Mouse (Mus musculus) hindbrain, embryonic 11.5 days (tissue): ENCODE results near the gene Gm11554. TPM values are rescaled to one million over a fixed set of nuclear protein-coding genes. Genes with fewer than 3 reads are reported as not detected.
"Not testable (repeated sequence)": the region's sequence is repeated elsewhere in the genome, so short reads cannot be mapped to it uniquely, and the experiment has no call there.

Experiments
- ATAC-seq: fragments of 200-750 bp; cut with Nextera tagmentation; 2 replicates; pipeline ENCODE4 v1.8.0; 2017; ENCODE audit warnings: mild to moderate bottlenecking, moderate TSS enrichment, moderate library complexity; ENCODE audit not compliant: low FRiP score
- DNase-seq: peaks from one replicate; pipeline ENCODE4 v3.0.0-alpha.2; 2015; ENCODE audit warnings: low spot score
- H3K27ac ChIP-seq: fragments of 300-500 bp; sonication (generic); 2 replicates; pipeline ENCODE4 v1.5.1; 2014; ENCODE audit warnings: mild to moderate bottlenecking, low read depth, low read length
- H3K27me3 ChIP-seq: fragments of 300-500 bp; sonication (generic); 2 replicates; pipeline ENCODE4 v1.6.1; 2014; ENCODE audit warnings: mild to moderate bottlenecking, low read length, moderate library complexity, mixed read lengths; ENCODE audit not compliant: control insufficient read depth, insufficient read depth
- H3K36me3 ChIP-seq: fragments of 300-500 bp; sonication (generic); 2 replicates; pipeline ENCODE4 v1.6.1; 2014; ENCODE audit warnings: mild to moderate bottlenecking, low read length, moderate library complexity, mixed read lengths; ENCODE audit not compliant: control insufficient read depth, insufficient read depth
- H3K4me1 ChIP-seq: fragments of 300-500 bp; sonication (generic); replicated peaks from 2 replicates; pipeline ENCODE4 v1.6.1; 2014; ENCODE audit warnings: low read length, mixed read lengths; ENCODE audit not compliant: control insufficient read depth, insufficient read depth
- H3K4me2 ChIP-seq: fragments of 300-500 bp; sonication (generic); replicated peaks from 2 replicates; pipeline ENCODE4 v1.6.1; 2014; ENCODE audit warnings: mild to moderate bottlenecking, low read depth, low read length
- H3K4me3 ChIP-seq: fragments of 300-500 bp; sonication (generic); 2 replicates; pipeline ENCODE4 v1.5.1; 2014; ENCODE audit warnings: low read depth, low read length
- H3K9ac ChIP-seq: fragments of 300-500 bp; sonication (generic); 2 replicates; pipeline ENCODE4 v1.6.1; 2014; ENCODE audit warnings: low read depth, low read length
- H3K9me3 ChIP-seq: fragments of 300-500 bp; sonication (generic); 2 replicates; pipeline ENCODE4 v1.6.1; 2016; ENCODE audit warnings: low read length; ENCODE audit not compliant: control insufficient read depth
- WGBS: fragments of 180-500 bp; shearing (Covaris S2); extraction: QIAGEN DNeasy Blood & Tissue Kit; methylation state at CpG from one replicate; pipeline ENCODE4 v1.1.7; 2014; 5-methylcytosine and 5-hydroxymethylcytosine counted together
- polyA plus RNA-seq: library from polyadenylated mRNA; unstranded; fragments of >200 nt; fragmentation: Nextera tagmentation; extraction: Ambion mirVana; gene quantifications from 2 replicates; pipeline ENCODE4 v1.2.1, GENCODE M21; 2014

Gene Gm11554
- not detected in 2 replicates for polyA plus RNA-seq

- not testable (repeated sequence) for ATAC-seq, H3K27ac ChIP-seq, H3K36me3 ChIP-seq, H3K27me3 ChIP-seq, H3K4me3 ChIP-seq, H3K9me3 ChIP-seq, H3K4me1 ChIP-seq, H3K4me2 ChIP-seq, DNase-seq, H3K9ac ChIP-seq
- no CpG with 5 or more reads among the region's 1 CpGs for WGBS
These were observed at the start of gene Gm11554 for GRCm38 (mm10) chr11:99804346-99804745. Gene Gm11554, minus strand, starts transcription at chr11:99804446.

GRCm38 (mm10) chr11:99851508-99851907 lies 47.3 kb upstream of the Gm11554 start, which contains the start of gene Krtap4-16:
Gene Krtap4-16, minus strand, starts transcription at chr11:99851608.
- no peaks in the 10 kb centered on the region for H3K27me3 ChIP-seq
- H3K27ac ChIP-seq, result no peak within 1 kb of the TSS
- no peak within 1 kb of the TSS for H3K9ac ChIP-seq
- H3K4me2 ChIP-seq, result no peak within 1 kb of the TSS
- DNase-seq (no peak), ATAC-seq (no peak)
- H3K4me1 ChIP-seq, result no peaks in the 10 kb centered on the region
- H3K4me3 ChIP-seq, result no peak within 1 kb of the TSS
- no peaks in the 10 kb centered on the region for H3K9me3 ChIP-seq
- H3K36me3 ChIP-seq, result no peaks in the 10 kb centered on the region

- Histone ChIP-seq H3K4me3 (no peak overlapping the region), H3K27me3 (no peaks in the 10 kb centered on the region), H3K9ac (no peak overlapping the region), H3K4me1 (no peaks in the 10 kb centered on the region), H3K36me3 (no peaks in the 10 kb centered on the region), H3K9me3 (no peaks in the 10 kb centered on the region), H3K27ac (no peak overlapping the region), H3K4me2 (no peak overlapping the region)
- 86% methylated on average over 2 of the region's 2 CpGs for WGBS
- no peak for DNase-seq
- ATAC-seq, result no peak
These were observed 42.5 kb upstream of the Gm11554 start for GRCm38 (mm10) chr11:99846746-99847145.

- H3K36me3 ChIP-seq, result no peaks in the 10 kb centered on the region
- 82% methylated on average over 1 of the region's 1 CpGs for WGBS
- no peak for DNase-seq
- no peaks in the 10 kb centered on the region for H3K9me3 ChIP-seq
- H3K4me3 ChIP-seq, result no peak overlapping the region
- H3K27ac ChIP-seq, result no peak overlapping the region
- no peak for ATAC-seq
- no peak overlapping the region for H3K9ac ChIP-seq
- no peak overlapping the region for H3K4me2 ChIP-seq
- H3K27me3 ChIP-seq, result no peaks in the 10 kb centered on the region
- no peaks in the 10 kb centered on the region for H3K4me1 ChIP-seq
These were observed 37.9 kb upstream of the Gm11554 start for GRCm38 (mm10) chr11:99842185-99842584.

GRCm38 (mm10) chr11:99837966-99838365 lies 33.7 kb upstream of the Gm11554 start, which contains the start of gene 2300003K06Rik:
Gene 2300003K06Rik, minus strand, starts transcription at chr11:99838066.
- DNase-seq, result no peak
- no peaks in the 10 kb centered on the region for H3K27me3 ChIP-seq
- H3K36me3 ChIP-seq, result no peaks in the 10 kb centered on the region
- no peaks in the 10 kb centered on the region for H3K9me3 ChIP-seq
- no peak within 1 kb of the TSS for H3K4me3 ChIP-seq
- H3K9ac ChIP-seq, result no peak within 1 kb of the TSS
- WGBS, result 85% methylated on average over 1 of the region's 1 CpGs
- no peak within 1 kb of the TSS for H3K4me2 ChIP-seq
- no peaks in the 10 kb centered on the region for H3K4me1 ChIP-seq
- ATAC-seq, result no peak
- no peak within 1 kb of the TSS for H3K27ac ChIP-seq

- H3K9ac ChIP-seq, H3K27me3 ChIP-seq, H3K4me3 ChIP-seq, DNase-seq, H3K36me3 ChIP-seq, H3K4me2 ChIP-seq, H3K27ac ChIP-seq, ATAC-seq, H3K9me3 ChIP-seq, H3K4me1 ChIP-seq: not testable (repeated sequence)
- 90% methylated on average over 2 of the region's 2 CpGs for WGBS
These were observed 11.3 kb upstream of the Gm11554 start, which contains the start of gene Gm11564 for GRCm38 (mm10) chr11:99815566-99815965. Gene Gm11564, minus strand, starts transcription at chr11:99815666.

GRCm38 (mm10) chr11:99809792-99810191 lies 5.5 kb upstream of the Gm11554 start, which contains the start of gene Krtap4-13:
Gene Krtap4-13, minus strand, starts transcription at chr11:99809892.
- H3K4me3 ChIP-seq, H3K4me2 ChIP-seq, H3K27ac ChIP-seq, H3K36me3 ChIP-seq, ATAC-seq, H3K27me3 ChIP-seq, H3K9me3 ChIP-seq, H3K4me1 ChIP-seq, DNase-seq, H3K9ac ChIP-seq: not testable (repeated sequence)

- H3K27me3 ChIP-seq, DNase-seq, H3K36me3 ChIP-seq, ATAC-seq, H3K4me3 ChIP-seq, H3K4me1 ChIP-seq, H3K27ac ChIP-seq, H3K9me3 ChIP-seq, H3K9ac ChIP-seq, H3K4me2 ChIP-seq: not testable (repeated sequence)
- WGBS, result no CpG with 5 or more reads among the region's 1 CpGs
These were observed 5.4 kb downstream of the Gm11554 start, which contains the start of gene Gm11569 for GRCm38 (mm10) chr11:99798832-99799231. Gene Gm11569, minus strand, starts transcription at chr11:99798932.

- no peaks in the 10 kb centered on the region for H3K9me3 ChIP-seq
- ATAC-seq (no peak), DNase-seq (no peak)
- H3K36me3 ChIP-seq, result no peaks in the 10 kb centered on the region
- H3K9ac ChIP-seq, result no peak within 1 kb of the TSS
- no peaks in the 10 kb centered on the region for H3K27me3 ChIP-seq
- no peak within 1 kb of the TSS for H3K27ac ChIP-seq
- H3K4me2 ChIP-seq, result no peak within 1 kb of the TSS
- H3K4me3 ChIP-seq, result no peak within 1 kb of the TSS
- no peaks in the 10 kb centered on the region for H3K4me1 ChIP-seq
- WGBS, result 80% methylated on average over 2 of the region's 2 CpGs
These were observed 10.9 kb downstream of the Gm11554 start, which contains the start of gene Gm11596 for GRCm38 (mm10) chr11:99793367-99793766. Gene Gm11596, minus strand, starts transcription at chr11:99793467.
